Mouse (Mus musculus) limb, embryonic 14.5 days (tissue): ENCODE measurements around the gene Heg1. TPM values are rescaled to one million over a fixed set of nuclear protein-coding genes. Genes with fewer than 3 reads are reported as not detected.

Source experiments
- ATAC-seq: fragments of 200-750 bp; cut with Nextera tagmentation; 2 replicates; pipeline ENCODE4 v1.8.0; 2017; ENCODE audit warnings: low read depth, moderate number of reproducible peaks, moderate TSS enrichment; ENCODE audit not compliant: low FRiP score
- DNase-seq: peaks from one replicate; pipeline ENCODE4 v3.0.0-alpha.2; 2015; ENCODE audit warnings: low spot score
- H3K27ac ChIP-seq: fragments of 300-500 bp; sonication (generic); replicated peaks from 2 replicates; pipeline ENCODE4 v1.5.1; 2014; ENCODE audit warnings: low read depth, mild to moderate bottlenecking, low read length, moderate library complexity, mixed read lengths
- H3K27me3 ChIP-seq: fragments of 300-500 bp; sonication (generic); 2 replicates; pipeline ENCODE4 v1.6.1; 2014; ENCODE audit warnings: low read length, mixed read lengths; ENCODE audit not compliant: control insufficient read depth, insufficient read depth
- H3K36me3 ChIP-seq: fragments of 300-500 bp; sonication (generic); 2 replicates; pipeline ENCODE4 v1.6.1; 2014; ENCODE audit warnings: mild to moderate bottlenecking, low read length, moderate library complexity, mixed read lengths; ENCODE audit not compliant: control insufficient read depth, insufficient read depth
- H3K4me1 ChIP-seq: fragments of 300-500 bp; sonication (generic); 2 replicates; pipeline ENCODE4 v1.6.1; 2014; ENCODE audit warnings: antibody characterized with exemption, low read length, mixed read lengths; ENCODE audit not compliant: control insufficient read depth, insufficient read depth
- H3K4me2 ChIP-seq: fragments of 300-500 bp; sonication (generic); replicated peaks from 2 replicates; pipeline ENCODE4 v1.6.1; 2014; ENCODE audit warnings: low read depth, mild to moderate bottlenecking, low read length, moderate library complexity; ENCODE audit not compliant: severe bottlenecking
- H3K4me3 ChIP-seq: fragments of 300-500 bp; sonication (generic); replicated peaks from 2 replicates; pipeline ENCODE4 v1.5.1; 2014; ENCODE audit warnings: low read length
- H3K9ac ChIP-seq: fragments of 300-500 bp; sonication (generic); 2 replicates; pipeline ENCODE4 v1.6.1; 2014; ENCODE audit warnings: mild to moderate bottlenecking, low read depth, low read length, moderate library complexity; ENCODE audit not compliant: severe bottlenecking
- H3K9me3 ChIP-seq: fragments of 300-500 bp; sonication (generic); 2 replicates; pipeline ENCODE4 v1.6.1; 2016; ENCODE audit warnings: low read length; ENCODE audit not compliant: control insufficient read depth
- POLR2A ChIP-seq: fragments of 200-500 bp; IDR thresholded peaks from 2 replicates; pipeline ENCODE4 v1.8.0; 2012; ENCODE audit warnings: inconsistent platforms, mild to moderate bottlenecking, moderate library complexity, borderline replicate concordance; ENCODE audit not compliant: insufficient read depth, insufficient read length; ENCODE audit errors: extremely low read depth
- WGBS: fragments of 180-500 bp; shearing (Covaris S2); extraction: QIAGEN DNeasy Blood & Tissue Kit; methylation state at CpG from one replicate; pipeline ENCODE4 v1.1.7; 2014; 5-methylcytosine and 5-hydroxymethylcytosine counted together
- polyA plus RNA-seq, 2 experiments: library from polyadenylated mRNA; depleted of rRNA in 1 of 2; stranded (reverse) in 1 of 2; unstranded in 1 of 2; fragments of >200 nt; fragmentation: Nextera tagmentation in 1 of 2; extraction: Ambion mirVana in 1 of 2; gene quantifications; 2 replicates each; pipeline versions ENCODE4 v1.2.1 to v1.2.3; 2012 to 2014

The Heg1 gene
- polyA plus RNA-seq, 2 experiments, result 20.8 to 22.0 TPM

GRCm38 (mm10) chr16:33742233-33742632 lies 58.1 kb downstream of the Heg1 start:
- no peak for ATAC-seq
- Histone ChIP-seq H3K9me3 (no peaks in the 10 kb centered on the region), H3K4me1 (peaks cover 40% of the 10 kb centered on the region), H3K4me2 (no peak overlapping the region), H3K27ac (no peak overlapping the region), H3K9ac (no peak overlapping the region), H3K4me3 (no peak overlapping the region), H3K36me3 (peaks cover 13% of the 10 kb centered on the region), H3K27me3 (no peaks in the 10 kb centered on the region)
- WGBS, result 59% methylated on average over 9 of the region's 9 CpGs
- DNase-seq, result no peak
- no peak for TF ChIP-seq POLR2A

GRCm38 (mm10) chr16:33744622-33745419 lies 60.7 kb downstream of the Heg1 start:
- Histone ChIP-seq H3K4me2 (no peak overlapping the region), H3K27ac (no peak overlapping the region), H3K9me3 (no peaks in the 10 kb centered on the region), H3K9ac (no peak overlapping the region), H3K4me3 (no peak overlapping the region), H3K4me1 (peaks cover 23% of the 10 kb centered on the region), H3K36me3 (peaks cover 13% of the 10 kb centered on the region), H3K27me3 (no peaks in the 10 kb centered on the region)
- no peak for TF ChIP-seq POLR2A
- peak; percentile 51 for DNase-seq
- 0 out of 2 replicates have a peak, but pooled peaks have one; percentile 39 for ATAC-seq
- 69% methylated on average over 7 of the region's 7 CpGs for WGBS

- 89% methylated on average over 7 of the region's 7 CpGs for WGBS
- ATAC-seq, result no peak
Observed at GRCm38 (mm10) chr16:33745457-33745856, 61.3 kb downstream of the Heg1 start.

GRCm38 (mm10) chr16:33746074-33746676 lies 62.0 kb downstream of the Heg1 start:
- no peak for DNase-seq
- Histone ChIP-seq H3K9ac (no peak overlapping the region), H3K27ac (no peak overlapping the region), H3K4me1 (peaks cover 11% of the 10 kb centered on the region), H3K36me3 (peaks cover 14% of the 10 kb centered on the region), H3K4me3 (no peak overlapping the region), H3K9me3 (no peaks in the 10 kb centered on the region), H3K4me2 (no peak overlapping the region), H3K27me3 (no peaks in the 10 kb centered on the region)
- TF ChIP-seq POLR2A, result no peak
- 76% methylated on average over 10 of the region's 10 CpGs for WGBS
- ATAC-seq, result no peak

More at GRCm38 (mm10) chr16:33745457-33745856, 61.3 kb downstream of the Heg1 start:
- H3K4me2 ChIP-seq, result no peak overlapping the region
- no peak overlapping the region for H3K27ac ChIP-seq
- DNase-seq, result no peak
- H3K4me3 ChIP-seq, result no peak overlapping the region
- no peaks in the 10 kb centered on the region for H3K27me3 ChIP-seq
- H3K9ac ChIP-seq, result no peak overlapping the region
- peaks cover 17% of the 10 kb centered on the region for H3K4me1 ChIP-seq
- no peaks in the 10 kb centered on the region for H3K9me3 ChIP-seq
- no peak for TF ChIP-seq POLR2A
- H3K36me3 ChIP-seq, result peaks cover 13% of the 10 kb centered on the region

- ATAC-seq, result no peak
- DNase-seq, result no peak
- Histone ChIP-seq H3K9ac (no peak overlapping the region), H3K36me3 (peaks cover 18% of the 10 kb centered on the region), H3K4me1 (no peaks in the 10 kb centered on the region), H3K27me3 (no peaks in the 10 kb centered on the region), H3K27ac (no peak overlapping the region), H3K4me2 (no peak overlapping the region), H3K9me3 (no peaks in the 10 kb centered on the region), H3K4me3 (no peak overlapping the region)
- 64% methylated on average over 7 of the region's 7 CpGs for WGBS
- no peak for TF ChIP-seq POLR2A
Observed at GRCm38 (mm10) chr16:33747346-33747954, 63.3 kb downstream of the Heg1 start.
